Mouse (Mus musculus) megakaryocyte, embryonic 14.5 days (primary cell): ENCODE results near the gene Pfkfb4.

Experiments used
- FLI1 ChIP-seq: IDR thresholded peaks from 2 replicates; pipeline ENCODE4 v1.6.1; 2012; ENCODE audit warnings: low read length, inconsistent platforms, mixed read lengths
- GATA1 ChIP-seq: IDR thresholded peaks from 3 replicates; pipeline ENCODE4 v1.6.1; 2012; ENCODE audit warnings: mixed read lengths, low read length, inconsistent platforms, borderline replicate concordance

- TF ChIP-seq FLI1, result no peak
- TF ChIP-seq GATA1, result no peak
Observed at GRCm38 (mm10) chr9:109056916-109057315, 65.3 kb downstream of the Pfkfb4 start.
